Mouse (Mus musculus) adipose tissue, adult 10 weeks (tissue): ENCODE data around the gene Zfp385c. TPM values are rescaled to one million over a fixed set of nuclear protein-coding genes. Genes with fewer than 3 reads are reported as not detected.

Source experiments
- polyA plus RNA-seq: library from polyadenylated mRNA; stranded (reverse); fragments of 350-450 nt; fragmentation: Illumina TruSeq; extraction: RNeasy Lipid Tissue Mini Kit (QIAGEN cat#74804); gene quantifications from one replicate; pipeline ENCODE4 v1.2.3, GENCODE M21; 2014; ENCODE audit warnings: low read depth, low replicate concordance

Gene Zfp385c
- polyA plus RNA-seq: 0.17 TPM

DNA sequence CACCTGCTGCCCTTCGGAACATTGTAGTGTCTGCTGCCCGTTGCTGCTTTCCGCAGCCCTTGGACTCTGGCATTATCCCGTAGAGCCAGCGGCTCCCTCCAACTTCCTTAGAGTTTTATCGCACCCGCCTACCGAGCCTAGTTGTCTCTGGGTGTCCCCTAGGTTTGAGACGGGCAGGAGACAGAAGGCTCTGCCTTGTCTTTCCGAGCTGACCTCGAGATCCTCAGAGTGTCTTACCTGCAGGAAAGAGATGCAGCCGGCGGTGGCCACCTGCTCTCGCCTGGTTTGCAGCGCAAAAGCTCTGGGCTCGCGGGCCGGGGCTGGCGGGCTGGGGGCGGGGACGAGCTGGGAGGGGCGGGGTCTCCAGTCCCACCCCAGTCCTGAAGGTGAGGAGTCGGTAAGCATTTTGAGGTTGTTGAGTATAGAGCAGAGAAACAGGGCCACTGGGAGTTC, at the start of gene Zfp385c:
Gene Zfp385c (minus strand): TSS at position 292 of the 453 bp plus-strand sequence.

DNA sequence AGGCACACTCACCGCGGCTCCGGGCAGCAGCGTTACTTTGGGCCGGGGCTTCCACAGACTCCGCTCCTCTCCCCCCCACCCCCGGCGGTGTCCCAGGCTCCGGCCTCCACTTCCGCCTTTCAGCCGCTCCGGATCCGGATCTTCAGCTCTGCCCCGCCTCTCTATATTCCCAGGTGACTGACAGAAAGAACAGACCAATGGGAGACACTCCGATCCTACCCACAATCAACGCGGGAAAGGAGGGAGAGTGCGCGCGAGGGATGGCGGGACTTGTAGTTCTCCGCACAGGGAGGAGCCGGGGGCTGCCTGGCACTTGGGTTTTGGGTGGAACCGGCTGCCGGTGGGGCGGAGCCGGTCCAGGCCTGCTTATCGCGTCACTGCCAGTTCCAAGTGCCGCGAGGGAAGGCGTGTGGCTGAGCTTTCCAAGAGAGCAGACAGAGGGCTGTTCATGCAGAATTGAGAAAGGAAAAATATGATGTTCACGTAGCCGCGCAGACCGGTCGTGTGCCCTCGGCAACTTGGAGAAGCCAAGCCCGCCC, 45.9 kb upstream of the Zfp385c start, which contains the start of gene Rab5c:
Gene Rab5c (minus strand): TSS at position 150 of the 539 bp plus-strand sequence.

DNA sequence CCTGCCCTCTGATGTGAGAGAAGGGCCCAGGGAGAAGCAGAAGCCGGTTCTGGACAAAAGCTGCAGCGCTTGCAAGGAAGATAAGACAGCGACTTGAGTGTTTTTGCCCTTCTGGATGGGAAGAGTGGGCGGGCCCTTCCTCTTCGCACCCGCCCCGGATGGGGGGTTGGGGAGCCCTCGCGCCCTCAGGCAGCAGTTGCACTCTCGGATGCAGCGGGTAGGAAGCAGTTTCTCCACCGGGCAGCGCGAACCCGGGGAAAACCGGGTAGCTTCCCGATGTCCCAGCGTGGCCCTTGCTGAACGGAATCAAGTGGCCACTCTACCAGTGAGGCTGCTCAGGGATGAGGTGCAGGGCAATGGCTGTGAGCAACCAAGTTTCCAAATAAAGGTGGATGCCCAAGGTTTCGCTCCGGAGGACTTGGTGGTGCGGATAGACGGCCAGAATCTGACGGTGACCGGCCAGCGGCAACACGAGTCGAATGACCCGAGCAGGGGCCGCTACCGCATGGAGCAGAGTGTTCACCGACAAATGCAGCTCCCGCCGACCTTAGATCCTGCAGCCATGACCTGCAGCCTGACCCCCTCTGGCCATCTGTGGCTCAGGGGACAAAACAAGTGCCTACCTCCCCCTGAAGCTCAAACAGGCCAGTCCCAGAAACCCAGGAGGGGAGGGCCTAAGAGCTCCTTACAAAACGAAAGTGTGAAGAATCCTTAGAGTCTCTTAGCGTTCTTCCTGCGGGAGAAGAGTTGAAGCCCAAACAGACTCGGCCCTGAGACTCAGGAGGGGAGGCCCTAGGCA, 21.7 kb upstream of the Zfp385c start, which contains the start of gene Hspb9:
Gene Hspb9 (plus strand): TSS at position 116 of the 799 bp plus-strand sequence.

DNA sequence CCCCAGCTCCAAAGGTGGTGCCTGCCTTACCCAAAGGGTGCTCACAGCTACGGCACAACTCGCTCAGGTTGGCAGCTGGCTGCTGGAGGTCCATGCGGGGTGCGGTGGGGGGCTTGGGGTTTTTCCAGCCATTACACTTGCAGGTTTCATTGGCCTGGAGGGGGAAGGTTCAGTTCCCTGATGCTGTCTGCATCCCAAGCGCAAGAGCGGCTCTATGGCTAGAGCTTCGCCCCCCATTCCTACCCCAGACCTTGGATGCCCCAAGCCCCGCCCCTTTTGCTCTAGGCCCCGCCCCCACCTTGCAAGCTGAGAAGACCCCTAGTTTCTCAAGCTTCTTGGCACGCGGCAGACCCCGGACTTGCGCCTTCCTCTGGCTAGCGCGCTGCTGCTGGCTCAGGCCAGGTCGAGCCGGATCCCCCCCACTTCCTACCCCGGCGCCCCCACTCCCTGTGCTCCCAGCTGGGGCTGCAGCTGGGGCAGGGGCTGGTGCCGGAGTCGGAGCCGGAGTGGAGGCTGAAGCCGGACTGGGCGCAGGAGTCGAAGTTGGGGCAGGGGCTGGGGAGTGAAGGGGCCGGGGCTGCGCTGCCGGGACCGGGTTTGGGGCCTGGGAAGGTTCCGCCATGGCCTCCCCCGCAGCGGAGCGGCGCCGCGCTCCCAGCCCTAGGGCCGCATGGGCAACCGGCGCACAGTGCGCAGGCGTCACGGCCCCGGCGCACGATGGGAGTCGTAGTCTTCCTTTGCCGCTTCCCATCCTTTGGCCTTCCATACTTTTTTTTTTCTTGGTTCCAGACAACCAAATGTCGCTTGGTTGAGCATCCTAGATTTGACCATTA, 19.7 kb upstream of the Zfp385c start, which contains the start of gene Kat2a:
Gene Kat2a (minus strand): TSS at position 683 of the 833 bp plus-strand sequence.

DNA sequence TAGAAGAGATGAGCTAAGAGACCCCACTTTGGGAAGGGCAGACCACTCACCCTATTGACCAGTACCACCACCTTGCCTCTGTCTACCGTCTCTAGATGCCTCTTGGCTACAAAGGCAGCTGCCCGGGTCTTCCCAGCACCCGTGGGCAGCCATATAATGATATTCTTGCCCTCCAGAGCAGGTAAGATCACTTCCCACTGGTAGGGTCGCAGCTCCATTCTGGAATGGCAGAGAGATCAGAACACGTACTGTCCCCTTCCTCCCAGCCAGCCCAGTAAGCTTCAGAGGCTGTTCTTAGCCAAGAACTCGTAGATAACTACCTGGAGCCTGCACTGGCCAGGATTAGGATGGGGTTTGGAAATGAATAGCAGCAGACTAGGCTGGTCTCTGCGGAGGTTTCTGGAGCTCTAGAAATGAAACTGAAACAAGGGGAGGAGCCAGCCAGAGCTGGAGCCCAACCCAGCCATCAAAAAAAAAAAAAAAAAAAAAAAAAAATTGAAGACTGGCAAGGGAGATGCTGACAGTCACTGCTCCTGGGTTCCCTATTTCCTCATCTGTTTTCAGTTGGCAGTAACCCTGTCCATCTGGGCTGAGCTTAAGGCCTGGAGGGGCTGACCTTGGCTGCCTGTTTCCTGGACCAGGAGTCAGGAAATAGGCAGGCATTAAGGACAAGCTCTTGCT, 11.7 kb upstream of the Zfp385c start, which contains the start of gene Dhx58:
Gene Dhx58 (minus strand): TSS at position 421 of the 681 bp plus-strand sequence.

DNA sequence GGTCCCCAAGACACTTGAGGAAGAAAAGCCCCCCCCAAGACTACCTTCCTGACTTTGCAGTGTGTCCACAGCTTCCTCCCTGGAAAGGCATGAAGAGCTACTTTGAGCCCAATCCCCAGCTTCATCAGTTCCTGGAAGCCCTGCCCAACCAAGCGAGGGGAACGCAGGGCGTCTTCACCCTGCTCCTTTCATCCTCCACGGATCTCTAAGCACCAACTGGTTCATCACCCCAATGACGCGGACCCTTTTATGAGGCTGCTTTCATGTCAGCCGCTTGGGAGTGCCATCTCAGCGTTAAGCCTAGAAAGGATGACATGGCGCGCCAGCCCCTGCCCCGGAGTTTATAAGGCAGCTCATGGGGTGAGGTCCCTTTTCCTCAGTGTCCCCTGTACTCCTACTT, 72.3 kb downstream of the Zfp385c start, which contains the start of gene Dnajc7:
Gene Dnajc7 (minus strand): TSS at position 187 of the 400 bp plus-strand sequence.

DNA sequence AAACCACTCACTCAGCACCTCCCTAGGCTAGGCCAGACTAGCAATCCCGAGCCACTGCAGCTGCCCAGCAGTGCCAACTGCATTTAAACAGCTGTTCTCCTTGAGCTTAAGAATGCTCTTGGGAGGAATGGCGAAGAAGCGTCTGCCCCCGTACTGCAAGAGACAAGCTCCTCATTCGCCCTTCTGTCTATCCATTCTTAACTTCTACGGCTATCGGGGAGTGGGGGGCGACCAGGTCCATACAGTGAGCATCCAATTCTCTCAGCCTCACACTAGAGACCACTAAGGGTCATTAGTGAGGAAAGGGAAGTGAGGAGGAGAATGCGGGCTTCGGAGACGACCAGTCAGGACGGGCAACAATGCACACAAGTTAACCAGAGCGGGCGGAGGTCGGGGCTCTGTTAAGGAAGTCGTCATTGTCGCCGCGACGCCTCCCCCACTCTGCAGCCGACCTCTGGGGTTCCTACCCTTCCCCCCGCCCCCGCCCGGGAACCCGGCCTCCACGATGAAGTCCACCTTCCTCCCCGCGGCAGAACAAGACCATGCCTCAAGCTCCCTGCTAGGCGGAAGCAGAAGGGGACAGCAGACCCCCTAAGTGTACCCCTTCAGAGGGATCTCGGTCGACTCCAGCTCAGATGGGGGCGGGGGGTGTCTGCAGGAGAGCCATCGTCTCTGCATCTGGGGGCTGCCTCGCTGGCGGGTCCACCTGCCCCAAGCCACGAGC, 73.3 kb downstream of the Zfp385c start, which contains the start of gene Nkiras2:
Gene Nkiras2 (plus strand): TSS at position 484 of the 724 bp plus-strand sequence.

Other genes starting within 250 kb of the Zfp385c start
- 3.8 TPM for gene Klhl11, start 219.7 kb downstream of the Zfp385c start, polyA plus RNA-seq
- gene Acly, start 164.5 kb downstream of the Zfp385c start, polyA plus RNA-seq: 416 TPM
- 7.9 TPM for gene Ttc25, start 146.8 kb downstream of the Zfp385c start, polyA plus RNA-seq
- gene Cnp, start 117.6 kb downstream of the Zfp385c start, polyA plus RNA-seq: 21.8 TPM
- gene Nkiras2, start 73.2 kb downstream of the Zfp385c start, polyA plus RNA-seq: 36.0 TPM
- gene Dnajc7, start 72.3 kb downstream of the Zfp385c start, polyA plus RNA-seq: 171 TPM
- gene Dhx58, start 11.8 kb upstream of the Zfp385c start, polyA plus RNA-seq: 4.3 TPM
- gene Kat2a, start 20.0 kb upstream of the Zfp385c start, polyA plus RNA-seq: 20.7 TPM
- 32.9 TPM for gene Hspb9, start 21.4 kb upstream of the Zfp385c start, polyA plus RNA-seq
- gene Rab5c, start 45.8 kb upstream of the Zfp385c start, polyA plus RNA-seq: 132 TPM
- gene Kcnh4, start 67.5 kb upstream of the Zfp385c start, polyA plus RNA-seq: 0.60 TPM
- gene Hcrt, start 70.5 kb upstream of the Zfp385c start, polyA plus RNA-seq: not detected
- gene Ghdc, start 78.5 kb upstream of the Zfp385c start, polyA plus RNA-seq: 16.4 TPM
- gene Stat5b, start 158.3 kb upstream of the Zfp385c start, polyA plus RNA-seq: 23.3 TPM
- gene Stat5a, start 166.9 kb upstream of the Zfp385c start, polyA plus RNA-seq: 31.5 TPM
- 70.6 TPM for gene Stat3, start 247.1 kb upstream of the Zfp385c start, polyA plus RNA-seq